Mouse (Mus musculus) embryonic facial prominence, embryonic 15.5 days (tissue): ENCODE measurements at regions not wholly inside any gene's neighbourhood (a gene's known extent, or its start where the extent isn't known, plus 50 kb on each side); places are given as distances from the start of the nearest gene placed in this dataset.

ENCODE experiments used
- ATAC-seq: fragments of 200-750 bp; cut with Nextera tagmentation; 2 replicates; pipeline ENCODE4 v1.8.0; 2017; ENCODE audit warnings: low read depth, moderate TSS enrichment; ENCODE audit not compliant: insufficient number of reproducible peaks, low FRiP score, low TSS enrichment
- H3K27ac ChIP-seq: fragments of 300-500 bp; sonication (generic); replicated peaks from 2 replicates; pipeline ENCODE4 v1.5.1; 2015; ENCODE audit warnings: mild to moderate bottlenecking, inconsistent platforms
- H3K27me3 ChIP-seq: fragments of 300-500 bp; sonication (generic); 2 replicates; pipeline ENCODE4 v1.6.1; 2015; ENCODE audit warnings: inconsistent platforms
- H3K36me3 ChIP-seq: fragments of 300-500 bp; sonication (generic); 2 replicates; pipeline ENCODE4 v1.6.1; 2015; ENCODE audit warnings: mild to moderate bottlenecking, inconsistent platforms
- H3K4me1 ChIP-seq: fragments of 300-500 bp; sonication (generic); 2 replicates; pipeline ENCODE4 v1.6.1; 2015; ENCODE audit warnings: inconsistent platforms
- H3K4me2 ChIP-seq: fragments of 300-500 bp; sonication (generic); replicated peaks from 2 replicates; pipeline ENCODE4 v1.6.1; 2015; ENCODE audit warnings: mild to moderate bottlenecking, inconsistent platforms
- H3K4me3 ChIP-seq: fragments of 300-500 bp; sonication (generic); replicated peaks from 2 replicates; pipeline ENCODE4 v1.5.1; 2015; ENCODE audit warnings: mild to moderate bottlenecking, inconsistent platforms
- H3K9ac ChIP-seq: fragments of 300-500 bp; sonication (generic); 2 replicates; pipeline ENCODE4 v1.6.1; 2015; ENCODE audit warnings: inconsistent platforms
- H3K9me3 ChIP-seq: fragments of 300-500 bp; sonication (generic); replicated peaks from 2 replicates; pipeline ENCODE4 v1.6.1; 2016; ENCODE audit warnings: inconsistent platforms
- WGBS: fragments of 180-500 bp; shearing (Covaris S2); methylation state at CpG from one replicate; pipeline ENCODE4 v1.1.7; 2015; 5-methylcytosine and 5-hydroxymethylcytosine counted together

DNA sequence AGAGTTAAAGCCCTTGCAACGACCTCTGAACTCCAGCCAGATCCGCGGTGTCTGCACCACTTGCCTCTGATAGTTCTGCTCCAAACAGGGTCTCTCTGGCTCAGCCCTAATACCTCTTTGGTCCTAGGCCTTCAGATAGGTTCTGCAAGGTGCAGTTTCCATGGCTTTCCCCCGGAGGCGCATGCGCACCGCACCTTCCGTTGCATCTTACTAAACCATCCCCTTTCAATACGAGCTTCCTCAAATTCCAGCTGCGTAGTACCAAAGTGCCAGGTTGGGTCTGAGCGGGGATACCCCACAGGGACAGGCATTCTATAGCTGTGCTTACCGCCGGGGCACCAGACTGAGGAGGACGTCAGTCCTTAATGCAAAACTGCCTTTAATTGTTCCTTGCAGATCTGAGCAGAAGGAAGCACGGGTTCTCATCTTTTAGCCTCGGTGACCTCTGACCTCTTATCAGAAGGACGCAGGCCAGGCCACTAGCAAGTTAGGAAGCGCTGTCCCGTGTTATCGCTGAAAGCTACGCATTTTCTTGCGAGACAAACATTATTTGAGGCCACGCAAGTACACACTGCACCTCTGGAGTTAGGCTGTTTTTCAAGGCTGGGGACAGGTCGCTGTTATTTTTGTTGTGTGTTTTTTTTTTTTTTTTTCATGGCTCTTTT lies 464.6 kb downstream of the Vrk1 start:
- no peaks in the 10 kb centered on the region for H3K36me3 ChIP-seq
- no peak overlapping the region for H3K9ac ChIP-seq
- H3K9me3 ChIP-seq = no peaks in the 10 kb centered on the region
- no peak overlapping the region for H3K27ac ChIP-seq
- no peak for ATAC-seq
- H3K4me2 ChIP-seq = 0 out of 2 replicates have a peak overlapping the region, but pooled peaks have one; percentile 3
- WGBS = 10% methylated on average over 24 of the region's 24 CpGs
- peaks cover 28% of the 10 kb centered on the region for H3K27me3 ChIP-seq
- H3K4me1 ChIP-seq = peaks cover 20% of the 10 kb centered on the region
- no peak overlapping the region for H3K4me3 ChIP-seq

GRCm38 (mm10) chr12:106475486-106476050 lies 465.5 kb downstream of the Vrk1 start:
- peaks cover 38% of the 10 kb centered on the region for H3K27me3 ChIP-seq
- H3K27ac ChIP-seq = no peak overlapping the region
- peaks cover 22% of the 10 kb centered on the region for H3K4me1 ChIP-seq
- no peak overlapping the region for H3K4me2 ChIP-seq
- ATAC-seq = no peak
- no peaks in the 10 kb centered on the region for H3K9me3 ChIP-seq
- H3K9ac ChIP-seq = no peak overlapping the region
- WGBS = 42% methylated on average over 8 of the region's 8 CpGs
- no peaks in the 10 kb centered on the region for H3K36me3 ChIP-seq
- no peak overlapping the region for H3K4me3 ChIP-seq

- Histone ChIP-seq H3K4me3 (no peak overlapping the region), H3K36me3 (no peaks in the 10 kb centered on the region), H3K9me3 (no peaks in the 10 kb centered on the region), H3K4me2 (no peak overlapping the region), H3K9ac (no peak overlapping the region), H3K4me1 (peaks cover 22% of the 10 kb centered on the region), H3K27ac (no peak overlapping the region), H3K27me3 (peaks cover 53% of the 10 kb centered on the region)
- no peak for ATAC-seq
- WGBS = 19% methylated on average over 8 of the region's 8 CpGs
These were observed 467.1 kb downstream of the Vrk1 start for GRCm38 (mm10) chr12:106477040-106477665.

DNA sequence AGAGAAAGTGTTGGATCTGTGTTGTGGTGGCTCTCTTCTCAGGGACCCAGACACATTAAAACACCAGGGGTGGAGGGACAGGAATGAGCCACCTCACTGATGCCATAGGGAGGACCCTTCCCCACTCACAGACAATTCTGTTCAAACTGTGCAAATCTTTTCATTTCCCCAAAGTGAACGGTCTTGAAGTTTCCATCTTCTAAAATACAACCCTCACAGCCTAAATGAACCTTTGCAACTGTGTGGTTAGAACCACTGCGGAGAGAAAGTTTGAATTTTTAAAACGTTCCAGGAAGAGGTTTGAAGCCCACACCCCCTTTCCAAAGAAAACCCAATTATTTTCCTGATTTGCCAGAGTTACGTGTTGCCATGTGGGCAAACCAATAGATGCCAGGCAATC lies 467.7 kb downstream of the Vrk1 start:
- no peak for ATAC-seq
- H3K36me3 ChIP-seq = no peaks in the 10 kb centered on the region
- no peak overlapping the region; the same call in 1 of the 2 replicates for H3K4me3 ChIP-seq
- WGBS = 22% methylated on average over 4 of the region's 4 CpGs
- peaks cover 22% of the 10 kb centered on the region for H3K4me1 ChIP-seq
- no peaks in the 10 kb centered on the region for H3K9me3 ChIP-seq
- peak overlapping the region; percentile 45 for H3K4me2 ChIP-seq
- no peak overlapping the region for H3K27ac ChIP-seq
- peaks cover 53% of the 10 kb centered on the region for H3K27me3 ChIP-seq
- H3K9ac ChIP-seq = no peak overlapping the region

- Histone ChIP-seq H3K27me3 (peaks cover 53% of the 10 kb centered on the region), H3K9me3 (no peaks in the 10 kb centered on the region), H3K4me3 (peak overlapping the region; percentile 32), H3K36me3 (no peaks in the 10 kb centered on the region), H3K9ac (no peak overlapping the region), H3K4me2 (peak overlapping the region; percentile 45), H3K27ac (no peak overlapping the region), H3K4me1 (peaks cover 22% of the 10 kb centered on the region)
- WGBS = under 1% methylated on average over 18 of the region's 18 CpGs
- no peak for ATAC-seq
These were observed 468.4 kb downstream of the Vrk1 start for GRCm38 (mm10) chr12:106478381-106478781.

GRCm38 (mm10) chr12:106479067-106479877 lies 469.2 kb downstream of the Vrk1 start:
- H3K9ac ChIP-seq = no peak overlapping the region
- H3K9me3 ChIP-seq = no peaks in the 10 kb centered on the region
- 2% methylated on average over 24 of the region's 24 CpGs for WGBS
- H3K4me2 ChIP-seq = peak overlapping the region; percentile 44
- H3K36me3 ChIP-seq = no peaks in the 10 kb centered on the region
- ATAC-seq = no peak
- H3K4me1 ChIP-seq = peaks cover 22% of the 10 kb centered on the region
- H3K4me3 ChIP-seq = peak overlapping the region; percentile 30
- no peak overlapping the region for H3K27ac ChIP-seq
- H3K27me3 ChIP-seq = peaks cover 53% of the 10 kb centered on the region

GRCm38 (mm10) chr12:106479878-106480194 lies 469.8 kb downstream of the Vrk1 start:
- H3K27ac ChIP-seq = no peak overlapping the region
- peak overlapping the region; percentile 44 for H3K4me2 ChIP-seq
- H3K27me3 ChIP-seq = peaks cover 48% of the 10 kb centered on the region
- peak overlapping the region; percentile 30 for H3K4me3 ChIP-seq
- no peak for ATAC-seq
- H3K9ac ChIP-seq = no peak overlapping the region
- no peaks in the 10 kb centered on the region for H3K36me3 ChIP-seq
- no peaks in the 10 kb centered on the region for H3K9me3 ChIP-seq
- peaks cover 17% of the 10 kb centered on the region for H3K4me1 ChIP-seq
- 12% methylated on average over 6 of the region's 6 CpGs for WGBS

- H3K9me3 ChIP-seq = no peaks in the 10 kb centered on the region
- H3K27ac ChIP-seq = no peak overlapping the region
- no peak overlapping the region for H3K4me3 ChIP-seq
- WGBS = 52% methylated on average over 12 of the region's 12 CpGs
- no peak for ATAC-seq
- no peak overlapping the region for H3K4me2 ChIP-seq
- peaks cover 44% of the 10 kb centered on the region for H3K27me3 ChIP-seq
- peaks cover 16% of the 10 kb centered on the region; the same call in 1 of the 2 replicates for H3K4me1 ChIP-seq
- H3K36me3 ChIP-seq = no peaks in the 10 kb centered on the region
- H3K9ac ChIP-seq = no peak overlapping the region
These were observed 470.4 kb downstream of the Vrk1 start for GRCm38 (mm10) chr12:106480281-106481060.

DNA sequence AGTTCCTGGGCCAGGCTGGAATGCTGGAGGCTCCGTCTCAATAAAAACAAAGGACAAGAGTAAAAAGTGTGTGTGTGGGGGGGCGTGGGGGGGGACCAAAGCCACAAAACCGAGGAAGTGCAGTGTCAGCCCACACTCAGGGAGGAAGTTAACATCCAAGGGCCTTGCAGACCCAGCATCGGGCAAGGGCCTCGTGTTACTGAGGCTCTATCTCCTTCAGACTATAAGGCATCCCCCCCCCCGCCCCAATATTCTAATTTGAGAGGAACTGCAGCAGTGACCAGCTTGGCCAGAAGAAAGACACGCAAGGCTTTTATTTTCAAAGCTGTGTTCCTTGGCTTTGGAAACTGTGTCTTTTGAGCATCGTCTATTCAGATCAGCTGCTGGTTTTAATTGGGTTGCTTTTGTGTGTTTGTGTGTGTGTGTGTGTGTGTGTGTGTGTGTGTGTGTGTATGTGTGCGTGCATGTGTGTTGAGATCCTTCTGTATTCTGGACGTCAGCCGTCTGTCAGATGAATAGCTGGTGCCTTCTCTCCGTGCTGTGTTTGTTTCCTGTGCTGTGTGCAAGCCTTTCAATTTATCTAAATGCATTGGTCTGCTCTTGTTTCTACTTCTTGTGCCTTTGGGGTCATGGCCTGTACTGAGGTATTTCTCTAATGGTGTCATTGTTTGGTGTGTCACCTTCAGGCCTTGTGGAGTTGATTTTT lies 491.7 kb downstream of the Vrk1 start:
- H3K9ac ChIP-seq = no peak overlapping the region
- no peak overlapping the region for H3K4me3 ChIP-seq
- H3K9me3 ChIP-seq = no peaks in the 10 kb centered on the region
- H3K27me3 ChIP-seq = no peaks in the 10 kb centered on the region
- ATAC-seq = no peak
- no peaks in the 10 kb centered on the region for H3K36me3 ChIP-seq
- no peak overlapping the region for H3K4me2 ChIP-seq
- H3K27ac ChIP-seq = no peak overlapping the region
- 48% methylated on average over 12 of the region's 12 CpGs for WGBS
- no peaks in the 10 kb centered on the region for H3K4me1 ChIP-seq

GRCm38 (mm10) chr12:106504285-106504684 lies 494.3 kb downstream of the Vrk1 start:
- no peak overlapping the region for H3K27ac ChIP-seq
- H3K4me1 ChIP-seq = no peaks in the 10 kb centered on the region
- H3K36me3 ChIP-seq = no peaks in the 10 kb centered on the region
- WGBS = 89% methylated on average over 8 of the region's 8 CpGs
- no peak overlapping the region for H3K4me2 ChIP-seq
- H3K9ac ChIP-seq = no peak overlapping the region
- ATAC-seq = no peak
- no peaks in the 10 kb centered on the region for H3K9me3 ChIP-seq
- no peaks in the 10 kb centered on the region for H3K27me3 ChIP-seq
- no peak overlapping the region for H3K4me3 ChIP-seq
